Mouse (Mus musculus) induced T-regulatory cell, adult 2 months (primary cell): Measurements from ENCODE around the gene Col8a2.

Experiments
- DNase-seq: peaks from one replicate; pipeline ENCODE4 v3.0.0-alpha.2; 2012; ENCODE audit warnings: low read depth

The Col8a2 gene

DNA sequence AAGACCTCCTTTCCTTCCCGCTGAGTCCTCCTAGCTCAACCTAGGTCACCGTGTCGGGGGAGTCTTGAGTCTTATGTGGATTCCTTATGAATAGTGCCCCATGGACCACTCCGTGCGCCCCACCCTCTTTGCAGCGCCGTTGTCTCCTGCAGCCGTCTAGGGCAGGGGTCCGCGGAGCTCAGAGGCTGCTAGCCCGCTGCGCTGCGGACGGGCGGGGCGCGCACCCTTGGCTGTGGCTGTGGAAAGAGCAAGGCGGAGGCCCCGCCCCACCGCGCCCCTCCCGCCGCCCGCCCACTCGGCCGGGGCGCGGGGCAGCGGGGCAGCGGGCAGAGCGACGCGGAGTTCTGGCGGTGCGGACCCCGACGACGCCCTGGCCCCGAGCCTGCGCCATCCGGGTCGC is at the start of gene Col8a2:
Gene Col8a2, plus strand, starts transcription at position 302 of the 400 bp plus-strand sequence.
- peak; percentile 40 for DNase-seq

DNA sequence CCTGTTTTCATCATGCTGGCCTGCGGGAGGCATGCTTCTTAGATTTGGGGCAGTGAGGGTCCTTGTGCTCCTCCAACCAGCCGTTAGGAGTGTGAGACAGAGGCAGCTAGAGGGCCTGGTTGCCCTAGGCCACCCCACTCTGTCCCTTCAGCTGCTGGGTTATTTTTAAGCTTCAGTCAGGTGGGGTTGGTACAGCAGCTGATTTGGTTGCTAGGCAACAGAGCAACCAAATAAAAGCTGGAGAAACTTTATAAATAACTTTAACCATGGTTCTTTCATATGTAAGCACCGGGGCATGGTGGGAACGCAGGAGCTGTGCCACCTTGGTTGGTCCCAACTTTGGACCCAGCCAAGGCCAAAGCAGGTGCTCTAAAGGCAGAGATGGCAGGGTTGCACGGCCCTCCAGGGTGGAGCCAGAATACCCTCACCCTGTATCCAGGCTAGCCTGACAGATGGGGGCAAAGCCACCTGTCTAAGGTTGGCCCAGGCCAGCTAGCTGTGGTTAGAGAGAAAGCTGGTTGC is 48.8 kb upstream of the Col8a2 start:
- peak; percentile 47 for DNase-seq

DNA sequence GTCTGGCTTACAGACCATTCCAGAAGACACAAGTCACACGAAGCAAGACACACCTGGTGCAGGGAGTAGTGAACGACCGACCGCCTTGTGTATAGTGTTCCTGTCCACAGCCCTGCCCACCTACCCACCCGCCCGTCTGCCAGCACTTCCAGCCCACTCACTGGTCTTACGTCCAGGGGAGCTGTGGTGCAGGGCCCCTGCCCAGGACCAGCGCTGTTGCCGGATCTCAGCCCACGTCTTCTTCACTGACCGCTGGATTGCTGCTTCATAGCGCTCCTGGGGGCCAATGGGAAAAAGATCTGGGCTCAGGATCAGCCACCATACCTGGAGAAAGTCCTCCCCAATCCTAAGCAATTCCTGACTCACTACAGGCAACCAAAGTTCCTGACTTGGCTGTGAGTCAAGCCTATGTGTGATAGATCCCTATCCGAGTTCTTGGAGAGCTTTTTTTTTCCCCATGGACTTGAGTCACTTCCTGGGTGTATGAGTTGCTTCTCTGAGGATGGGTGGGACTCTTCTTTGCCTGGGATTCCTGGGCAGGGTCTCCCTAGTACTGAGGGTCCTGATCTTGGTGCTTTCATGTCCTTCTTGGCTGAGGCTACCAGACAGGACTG is 46.6 kb upstream of the Col8a2 start:
- no peak for DNase-seq

DNA sequence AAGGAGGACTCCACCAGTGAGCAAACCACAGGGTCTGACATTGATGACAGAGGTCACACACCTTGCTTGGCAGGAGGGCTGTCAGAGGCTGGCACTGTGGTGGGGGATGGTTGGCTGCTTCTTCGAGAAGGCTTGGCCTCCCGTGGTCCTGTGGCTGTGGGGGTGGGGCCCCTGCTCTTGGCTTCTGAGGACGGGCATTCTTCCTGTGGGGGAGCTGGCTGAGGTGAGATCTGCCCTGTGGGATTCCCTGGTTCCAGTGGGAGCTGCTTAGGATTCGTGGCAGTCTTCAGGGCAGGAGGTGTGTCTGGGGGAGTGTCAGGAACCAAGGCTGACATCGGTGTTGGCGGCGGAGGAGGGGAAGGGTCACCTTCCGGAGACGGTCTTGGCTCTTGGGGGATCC is 44.6 kb upstream of the Col8a2 start:
- DNase-seq, result no peak

DNA sequence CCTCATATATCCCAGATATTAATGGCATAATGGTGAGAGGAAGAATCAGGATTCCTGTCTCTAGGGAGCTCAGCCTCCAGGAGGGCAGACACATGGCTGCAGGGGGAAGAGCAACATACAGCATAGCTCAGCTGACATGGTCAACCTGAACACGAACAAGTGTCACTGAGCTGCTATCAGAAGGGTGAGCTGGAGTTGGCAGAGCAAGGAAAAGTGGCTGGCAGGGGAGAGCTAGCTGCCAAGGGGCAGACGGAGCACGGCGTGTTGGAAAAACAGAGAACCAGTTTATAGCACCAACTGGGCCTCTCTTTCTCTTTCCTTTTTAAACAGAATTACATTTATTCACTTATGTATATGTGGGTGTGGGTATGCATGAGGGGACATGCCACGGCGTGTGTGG is 44.1 kb upstream of the Col8a2 start:
- no peak for DNase-seq

DNA sequence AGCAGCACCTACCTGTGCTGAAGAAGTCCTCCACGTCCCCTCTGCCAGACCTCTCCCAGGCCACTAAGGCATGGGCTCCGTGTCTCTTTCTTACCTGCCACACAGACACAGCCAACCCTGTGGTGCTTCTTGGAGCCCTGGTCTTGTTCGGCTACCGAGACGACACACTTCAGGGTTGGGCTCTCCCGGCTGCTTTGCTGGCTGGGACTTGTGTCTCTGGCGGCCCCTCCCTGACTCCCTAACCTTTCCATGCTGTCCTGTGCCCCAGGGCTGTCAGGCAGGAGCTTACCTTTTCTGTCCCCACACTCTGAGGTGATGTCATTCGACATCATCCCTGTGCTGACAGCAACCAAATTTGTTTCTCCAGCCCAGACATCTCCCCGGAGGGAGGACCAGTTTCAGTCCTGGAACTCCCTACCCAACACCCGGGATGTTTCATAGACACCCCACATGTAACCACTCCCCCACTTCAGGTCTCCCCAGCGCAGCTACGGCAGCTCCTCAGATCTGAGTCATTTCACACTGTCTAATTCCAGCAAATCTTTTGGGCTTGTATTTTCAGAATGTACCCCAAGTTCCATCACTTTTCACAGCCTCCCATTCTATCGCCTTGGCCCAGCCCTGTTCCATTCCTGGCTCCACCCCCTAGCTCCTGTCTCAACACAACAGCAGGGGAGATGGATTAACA is 40.2 kb upstream of the Col8a2 start:
- DNase-seq, result no peak

DNA sequence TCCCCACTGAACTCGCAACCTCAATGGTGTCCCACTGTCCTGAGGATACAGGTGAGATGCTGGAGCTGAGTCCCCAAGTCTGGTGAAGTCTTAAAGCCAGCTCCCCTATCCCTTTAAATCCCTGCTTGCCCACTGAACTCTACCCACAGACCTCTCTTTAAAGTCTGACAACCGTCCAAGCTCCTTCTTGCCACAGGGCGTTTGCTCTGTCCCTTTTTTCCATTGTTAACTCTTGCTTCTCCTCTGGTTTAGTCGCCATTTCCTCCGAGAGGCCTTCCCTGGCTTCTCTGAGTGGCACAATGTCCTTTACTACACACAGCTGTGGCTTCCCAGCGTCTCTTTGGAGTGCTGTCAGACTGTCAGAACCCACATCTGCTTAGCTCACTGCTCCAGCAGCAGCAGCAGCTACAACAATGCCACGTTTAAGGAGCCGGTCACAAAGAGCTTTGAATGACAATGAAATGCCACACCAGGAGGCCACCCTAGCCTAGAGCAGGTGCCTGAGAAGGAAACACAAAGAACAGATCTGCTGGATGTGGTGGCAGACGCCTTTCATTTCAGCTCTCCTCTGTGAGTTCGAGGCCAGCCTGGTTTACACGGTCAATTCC is 38.2 kb upstream of the Col8a2 start:
- DNase-seq, result no peak

DNA sequence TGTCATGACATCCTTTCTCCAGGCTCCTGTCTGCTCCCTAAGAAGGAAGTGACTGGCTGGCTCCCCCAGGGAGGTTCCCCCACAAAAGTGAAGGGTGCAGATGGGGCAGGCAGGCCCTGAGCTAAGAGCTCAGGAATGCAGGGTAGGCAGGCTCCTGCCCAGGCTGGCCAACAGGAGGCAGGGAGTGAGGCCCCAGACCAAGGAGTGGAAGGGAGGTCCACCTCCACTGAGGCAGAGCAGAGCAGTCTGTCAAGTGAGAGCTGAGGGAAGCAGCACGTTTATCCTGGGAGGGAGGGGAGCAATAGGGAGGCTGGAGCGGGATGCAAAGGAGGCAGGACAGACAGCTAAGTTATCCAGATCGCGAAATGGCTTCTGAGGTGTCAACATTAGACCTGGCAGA is 35.9 kb upstream of the Col8a2 start:
- no peak for DNase-seq

DNA sequence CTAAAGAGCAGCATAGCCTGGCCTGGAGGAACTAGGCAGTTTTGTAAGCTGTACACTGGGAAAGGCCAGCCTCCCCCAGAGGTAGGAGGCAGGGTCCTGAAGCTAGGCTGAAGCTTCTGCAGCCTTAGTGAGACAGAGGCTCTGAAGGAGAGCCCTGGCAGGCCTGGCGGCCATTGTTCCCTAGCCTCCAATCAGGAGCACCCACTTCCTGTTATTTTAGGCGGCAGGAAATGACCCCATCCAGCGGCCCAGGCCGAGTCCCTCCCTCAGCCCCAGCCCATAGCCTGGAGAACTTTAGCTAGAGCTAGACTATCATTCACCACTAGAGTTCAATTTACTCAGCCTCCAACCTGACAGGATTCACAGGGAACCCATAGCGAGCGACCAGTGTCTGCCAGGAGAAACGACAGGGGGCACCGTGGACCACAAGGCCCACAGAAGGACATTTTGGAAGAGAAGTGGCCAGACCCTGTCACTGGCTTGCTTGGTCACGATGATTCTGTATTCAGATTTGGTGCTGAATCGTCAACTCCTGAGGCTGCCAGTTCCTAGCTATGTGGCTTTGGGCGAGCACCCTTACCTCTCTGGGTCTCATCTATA is 34.8 kb upstream of the Col8a2 start:
- DNase-seq, result peak; percentile 44

DNA sequence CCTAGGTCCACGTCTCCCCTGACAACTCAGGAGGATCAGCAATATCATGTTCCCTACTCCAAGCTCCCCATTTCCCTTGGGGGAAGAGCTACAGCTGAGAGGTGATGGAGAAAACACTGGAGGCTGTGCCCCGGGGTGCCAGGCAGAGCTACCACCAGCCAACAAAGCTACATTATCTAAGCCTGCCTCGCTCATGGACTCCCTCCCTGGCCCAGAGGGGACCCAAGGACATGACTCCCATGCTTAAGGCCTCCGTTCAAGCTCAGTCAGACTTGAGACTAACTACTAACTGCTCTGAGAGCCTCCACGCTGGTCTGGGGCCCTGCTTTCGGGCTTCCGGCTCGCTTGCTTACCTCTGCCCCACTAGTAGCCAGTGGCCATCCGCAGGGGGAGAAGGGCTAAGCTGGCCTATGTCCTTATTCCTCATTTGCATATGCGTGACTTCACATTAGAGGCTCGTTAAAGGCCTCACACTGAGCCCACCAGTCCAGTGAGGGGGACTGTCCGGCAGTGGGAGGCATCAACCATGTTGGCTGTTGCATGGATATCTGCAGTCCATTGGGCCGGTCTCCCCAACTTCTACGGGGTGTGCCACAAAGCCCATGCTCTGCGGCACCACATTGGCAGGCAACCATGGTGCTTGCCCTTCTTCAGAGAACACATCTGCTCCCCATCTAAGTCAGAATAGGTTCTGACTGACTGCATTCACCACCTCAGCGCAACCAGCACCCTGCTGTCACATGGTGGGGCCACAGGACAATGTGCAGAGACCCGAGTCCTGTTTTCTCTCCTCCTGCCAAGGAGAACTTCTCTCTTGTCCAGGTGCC is 34.0 kb upstream of the Col8a2 start:
- DNase-seq, result no peak

DNA sequence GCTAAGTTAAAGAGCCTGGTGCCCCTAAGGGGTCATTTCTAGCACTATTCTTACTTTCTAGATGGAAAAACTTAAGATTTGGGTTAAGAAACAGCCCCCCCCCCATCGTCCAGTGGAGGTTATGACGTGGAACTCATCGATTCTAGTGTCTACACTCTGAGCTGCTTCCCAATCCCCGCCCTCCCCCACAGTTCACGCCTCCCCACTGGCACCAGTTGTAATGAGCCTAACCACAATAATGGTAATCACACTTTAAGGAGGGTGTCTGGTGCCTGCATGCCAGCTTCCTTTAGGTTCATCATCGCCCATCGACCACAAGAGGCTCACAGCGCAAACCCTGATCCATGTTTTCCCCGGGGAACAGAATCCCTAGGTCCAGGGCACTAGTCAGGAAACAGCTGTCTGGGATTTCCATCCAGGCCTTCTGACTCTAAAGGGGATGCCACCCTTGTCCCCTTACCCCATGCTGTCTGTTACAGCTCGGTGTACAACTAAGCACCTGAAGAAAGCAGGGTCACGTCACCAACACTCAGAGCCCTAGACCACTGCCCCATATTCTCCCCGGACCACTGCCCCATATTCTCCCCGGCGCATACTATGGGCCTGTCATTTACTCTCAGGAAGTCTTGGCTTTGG is 32.8 kb upstream of the Col8a2 start:
- DNase-seq, result peak; percentile 84

DNA sequence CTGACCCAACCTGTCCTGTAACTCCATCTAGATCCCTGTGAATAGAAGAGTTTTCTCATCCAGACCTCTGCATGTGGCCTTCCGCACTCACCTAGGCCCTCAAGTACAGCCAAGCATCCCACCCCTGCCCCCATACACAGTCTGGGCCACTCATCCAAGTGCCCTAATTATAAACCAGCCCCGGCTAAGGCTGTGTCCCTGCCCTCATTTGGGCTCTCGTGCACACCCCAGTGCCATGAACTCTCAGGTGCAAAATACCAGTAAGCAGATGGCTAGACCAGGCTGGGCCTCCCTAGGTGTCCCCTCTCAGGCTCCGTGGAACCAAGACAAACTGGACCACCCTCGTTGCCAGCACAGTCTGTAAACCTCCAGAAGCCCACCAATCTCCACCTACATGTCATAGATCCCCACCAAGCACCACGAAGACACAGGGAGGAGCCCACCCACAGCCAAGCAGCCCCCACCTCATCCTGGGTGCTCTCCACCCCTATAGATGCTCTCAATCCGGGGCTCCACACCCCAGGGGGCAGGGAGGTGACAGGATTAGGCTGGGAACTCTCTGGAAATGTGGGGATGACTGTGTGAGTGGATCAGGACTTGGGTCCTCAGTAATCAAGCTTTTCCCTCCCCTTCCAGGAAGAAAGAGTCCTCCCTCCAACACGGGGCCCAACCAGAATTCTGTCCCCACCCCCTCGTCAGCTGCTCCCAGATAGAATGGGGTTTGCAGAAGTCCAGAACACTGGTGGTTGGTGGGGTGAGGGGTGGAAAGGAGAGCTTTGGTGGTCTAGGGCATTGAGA is 32.1 kb upstream of the Col8a2 start:
- peak; percentile 33 for DNase-seq

DNA sequence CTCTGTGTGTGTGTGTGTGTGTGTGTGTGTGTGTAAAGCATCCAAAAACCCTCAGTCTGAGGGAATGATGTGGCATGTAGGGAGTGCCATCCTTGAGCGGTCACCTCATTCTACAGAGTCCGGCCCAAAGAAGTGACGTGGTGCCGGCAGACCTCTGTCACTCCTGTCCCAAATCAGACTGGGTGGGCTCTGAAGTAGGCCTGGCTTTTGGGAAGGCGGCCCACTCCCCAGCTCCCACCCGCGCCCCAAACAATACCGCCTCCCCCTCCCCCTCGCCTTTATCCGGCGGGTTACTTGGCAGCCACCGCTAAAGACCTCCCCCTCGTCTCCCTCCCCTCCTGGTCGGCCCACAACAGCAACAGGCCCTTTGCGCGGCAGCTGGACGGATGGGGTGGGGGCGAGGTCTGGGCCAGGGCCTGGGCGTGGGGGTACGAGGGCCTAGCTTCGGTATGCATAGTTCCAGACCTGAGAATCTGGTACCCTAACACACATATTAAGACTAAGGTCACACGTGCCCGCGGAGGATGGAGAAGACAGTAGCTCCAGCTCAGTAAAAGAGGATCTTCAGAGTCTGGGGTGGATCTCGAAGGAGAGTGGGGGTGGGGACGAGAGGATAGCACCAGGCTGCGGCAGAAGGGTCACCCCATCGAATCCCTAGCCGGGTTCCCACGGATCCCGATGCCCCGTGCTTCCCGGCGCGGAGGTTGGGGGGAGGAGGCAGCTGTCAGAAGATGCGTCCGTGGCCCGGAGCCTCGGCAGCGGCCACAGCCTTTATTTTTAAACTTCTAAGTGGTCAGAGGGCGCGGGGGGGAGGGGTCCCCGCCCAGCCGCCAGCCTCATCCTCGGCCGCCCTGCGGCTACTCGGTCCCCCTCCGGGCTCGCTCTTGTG is 31.2 kb upstream of the Col8a2 start:
- peak; percentile 61 for DNase-seq

DNA sequence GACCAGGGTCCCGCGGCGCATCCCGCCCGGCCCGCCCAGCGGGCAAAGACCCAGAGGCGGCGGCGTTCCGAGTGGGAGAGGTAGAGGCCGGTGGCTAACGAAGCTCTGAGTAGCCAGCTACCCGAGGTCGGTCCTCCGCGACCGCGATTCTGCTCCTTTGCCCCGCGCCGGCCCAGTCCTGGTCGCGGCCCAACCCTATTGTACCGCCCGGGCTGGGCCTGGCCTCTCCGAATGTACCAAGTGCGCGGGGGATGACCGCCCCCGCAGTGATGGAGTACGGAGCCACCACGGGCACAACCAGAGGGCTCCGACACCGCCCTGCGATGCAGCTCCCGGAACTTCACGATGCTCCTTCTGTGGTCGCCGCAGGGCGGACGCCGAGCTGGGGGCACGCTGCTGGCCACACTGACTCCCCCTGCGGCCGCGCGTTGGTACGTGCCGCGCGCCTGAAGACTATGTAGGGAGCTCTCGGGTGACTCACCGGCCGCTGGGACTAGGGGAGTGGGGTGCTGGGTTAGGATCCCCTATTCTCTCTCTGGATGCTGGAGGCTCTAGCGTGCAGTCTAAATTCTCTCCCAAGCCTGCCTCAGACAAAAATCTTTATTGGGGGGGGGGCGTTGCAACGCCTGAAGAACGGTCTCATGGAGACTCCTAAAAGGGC is 30.3 kb upstream of the Col8a2 start, which contains the start of gene Map7d1:
Gene Map7d1, minus strand, starts transcription at position 213 of the 661 bp plus-strand sequence.
- peak; percentile 94 for DNase-seq

DNA sequence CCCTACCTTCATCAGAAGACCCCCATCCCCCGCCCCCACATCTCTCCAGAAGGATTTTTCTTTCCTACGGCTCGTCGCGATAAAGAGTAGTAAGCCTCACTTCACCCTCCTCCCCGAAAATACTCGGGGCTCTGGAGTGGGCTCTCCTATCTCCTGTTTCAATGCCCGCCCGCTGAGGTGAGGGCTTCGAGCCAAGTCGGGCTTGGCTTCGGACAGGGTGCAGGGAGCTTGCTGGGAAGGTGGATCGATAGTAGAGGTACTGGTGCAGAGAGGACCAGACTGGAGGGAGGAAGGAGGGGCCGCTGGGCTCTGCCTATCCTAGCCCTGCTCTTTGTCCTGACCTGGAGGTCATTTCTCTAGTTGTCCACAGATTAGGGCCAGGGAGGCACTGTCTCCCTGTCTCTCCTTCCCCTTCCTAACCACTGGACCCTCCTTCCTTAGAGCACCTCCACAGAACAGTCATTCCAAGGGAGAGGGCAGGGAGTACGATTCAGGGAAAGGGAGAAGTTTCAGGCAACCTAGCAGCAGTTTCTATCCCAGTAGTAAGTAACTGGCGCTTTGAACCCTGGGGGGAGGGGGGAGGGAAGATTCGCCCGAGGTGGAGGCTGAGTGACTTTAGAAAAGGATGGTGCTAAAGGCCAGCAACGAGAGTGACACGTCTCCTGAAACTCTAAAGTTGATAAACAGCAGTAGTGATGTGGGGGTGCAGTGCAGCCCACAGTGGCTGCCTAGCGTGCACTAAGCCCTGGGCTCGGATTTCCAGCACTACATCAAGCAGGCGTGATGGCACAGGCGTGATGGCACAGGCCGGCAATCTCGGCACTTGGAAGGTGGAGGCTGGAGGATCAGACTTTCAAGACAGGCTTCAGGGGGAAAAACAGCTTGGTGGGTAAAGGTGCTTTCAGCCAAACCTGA is 29.4 kb upstream of the Col8a2 start:
- peak; percentile 60 for DNase-seq

DNA sequence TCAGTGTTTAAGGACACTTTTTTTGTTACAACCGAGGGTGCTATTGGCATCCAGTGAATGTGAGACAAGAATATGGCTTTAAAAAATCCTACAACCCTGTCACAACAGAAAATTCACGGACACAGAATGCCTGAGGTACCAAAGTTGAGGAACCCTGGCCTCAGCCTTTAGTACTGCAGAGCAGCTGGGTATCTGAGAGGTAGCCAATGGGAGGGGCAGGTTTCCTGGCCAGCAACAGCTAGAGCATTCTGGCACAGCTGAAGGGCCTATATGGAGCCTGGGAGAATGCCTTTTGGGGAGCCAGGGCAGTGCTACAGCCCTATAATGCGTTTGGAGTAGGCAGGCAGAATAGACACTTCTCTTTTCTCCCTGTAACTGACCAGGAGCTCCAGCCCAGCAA is 27.5 kb upstream of the Col8a2 start:
- no peak for DNase-seq

DNA sequence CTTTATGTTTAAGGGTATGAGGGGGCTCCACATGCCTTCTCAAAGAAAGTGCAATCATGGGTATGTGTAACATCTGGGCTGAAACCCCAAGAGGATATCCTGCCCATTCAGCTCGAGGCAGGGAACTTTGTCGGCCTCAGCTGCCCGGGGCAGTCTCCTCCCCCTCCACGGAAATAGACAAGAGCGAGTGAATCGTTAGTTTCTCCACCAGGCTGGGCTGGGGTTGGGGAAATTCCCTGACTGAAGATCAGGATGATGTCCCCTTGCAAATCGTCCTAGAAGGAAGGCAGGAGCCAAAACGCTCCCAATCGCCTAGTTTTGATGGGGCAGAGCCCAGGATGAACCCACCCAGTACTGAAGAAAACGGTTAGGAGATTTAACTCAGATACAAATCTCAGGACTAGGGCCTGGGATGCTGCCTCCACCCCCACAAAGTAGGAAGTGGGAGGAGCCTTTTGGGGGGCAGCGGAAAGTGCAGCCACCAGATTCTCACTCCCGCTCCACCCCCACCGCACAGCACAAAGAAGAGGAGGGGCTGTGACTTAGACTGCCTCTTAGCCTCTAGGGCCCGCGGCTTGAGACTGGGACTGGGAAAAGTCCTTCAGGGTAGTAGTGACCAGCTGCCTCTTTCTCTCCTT is 27.0 kb upstream of the Col8a2 start:
- peak; percentile 92 for DNase-seq
